Mouse (Mus musculus) right cerebral cortex, postnatal 36 days (tissue): ENCODE results near the gene Lrig2.
A peak's percentile ranks its signal among the peaks of the same experiment; 100 is the strongest.

Source experiments
- DNase-seq, 2 experiments: peaks; one replicate each; pipeline ENCODE4 v3.0.0; 2022; ENCODE audit warnings: low spot score in 2 of 2, mixed read lengths in 1 of 2

Lrig2 gene

DNA sequence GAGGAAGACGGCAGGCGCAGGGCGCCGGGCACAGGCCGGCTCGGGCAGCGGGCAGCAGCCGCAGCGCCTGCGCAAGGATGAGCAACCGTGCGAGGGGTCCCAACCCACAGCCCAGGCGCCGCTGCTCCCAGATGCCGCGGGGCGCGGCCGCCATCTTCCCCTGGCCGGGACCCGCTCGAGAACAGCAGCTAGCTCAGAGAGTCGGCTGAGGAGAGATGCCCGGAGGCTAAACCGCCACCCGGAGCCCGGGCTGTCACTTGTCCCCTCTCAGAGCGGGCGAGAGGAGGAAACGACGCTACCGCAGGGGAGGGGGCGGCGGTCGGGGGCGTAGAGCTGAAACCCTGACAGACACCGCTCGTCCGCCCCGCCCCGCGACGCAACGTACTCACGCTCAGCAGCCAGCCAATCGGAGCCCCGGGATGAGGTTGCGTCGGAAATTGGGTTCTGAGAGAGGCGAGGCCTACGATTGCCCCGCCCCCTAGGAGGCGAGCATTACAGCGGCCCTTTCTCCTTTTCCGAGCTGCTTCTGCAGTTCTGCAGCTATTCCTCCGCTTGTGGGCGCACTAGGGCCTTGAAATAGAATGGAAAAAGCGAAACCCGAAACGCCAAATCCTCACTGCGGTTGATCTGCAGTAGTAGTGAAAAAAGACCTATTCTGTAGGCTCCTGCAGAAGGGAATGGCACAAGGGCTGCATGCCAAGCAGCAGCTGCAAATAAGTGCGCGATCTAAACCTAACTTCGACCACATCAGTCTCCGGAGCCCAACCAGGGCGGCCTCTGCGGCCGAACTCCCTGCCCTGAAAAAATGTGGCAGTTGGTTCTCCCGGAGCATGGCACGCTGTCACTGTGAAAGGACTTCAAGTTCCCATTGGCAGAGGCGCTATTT is at the start of gene Lrig2:
TSS of gene Lrig2 (minus strand) at position 381 of the 886 bp plus-strand sequence.
- peak; percentile 99 to 100 for DNase-seq

DNA sequence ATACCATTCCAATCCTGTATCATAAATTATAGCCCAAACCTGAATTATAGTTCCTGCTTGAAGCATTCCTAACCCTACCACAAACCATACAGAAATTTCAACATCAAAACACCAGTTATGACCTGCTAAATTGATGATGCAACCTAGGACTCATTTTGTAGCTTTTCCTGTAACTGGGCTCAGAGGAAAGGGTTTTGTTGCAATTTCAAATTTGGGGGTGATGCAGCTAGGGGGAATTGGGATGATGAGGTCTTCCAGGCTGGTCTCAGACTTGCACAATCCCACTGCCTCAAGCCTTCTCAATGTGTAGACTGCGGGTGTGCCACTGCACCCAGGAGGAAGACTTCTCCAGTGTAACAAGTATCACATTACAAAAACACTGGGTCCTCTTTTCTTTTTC is 44.9 kb upstream of the Lrig2 start:
- no peak for DNase-seq

DNA sequence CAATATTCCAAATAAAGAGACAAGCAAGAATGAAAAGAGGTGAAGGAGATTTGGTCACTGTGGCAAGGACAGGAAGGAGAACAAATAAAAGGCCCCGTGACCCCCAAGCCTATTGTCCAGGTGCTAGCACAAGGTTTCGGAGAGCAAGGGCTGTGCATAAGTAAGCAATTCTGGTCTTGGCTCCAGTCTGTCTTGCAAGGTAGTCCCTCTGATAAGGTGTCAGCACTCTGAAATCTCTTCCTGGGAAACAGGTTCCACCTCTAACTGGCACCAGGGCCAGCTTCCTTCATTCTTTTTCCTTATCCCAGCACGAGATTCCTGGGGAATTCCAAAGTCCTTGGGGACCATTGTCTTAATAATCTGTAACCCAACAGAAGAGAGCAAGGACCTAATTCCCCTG is 38.9 kb upstream of the Lrig2 start:
- DNase-seq = no peak

DNA sequence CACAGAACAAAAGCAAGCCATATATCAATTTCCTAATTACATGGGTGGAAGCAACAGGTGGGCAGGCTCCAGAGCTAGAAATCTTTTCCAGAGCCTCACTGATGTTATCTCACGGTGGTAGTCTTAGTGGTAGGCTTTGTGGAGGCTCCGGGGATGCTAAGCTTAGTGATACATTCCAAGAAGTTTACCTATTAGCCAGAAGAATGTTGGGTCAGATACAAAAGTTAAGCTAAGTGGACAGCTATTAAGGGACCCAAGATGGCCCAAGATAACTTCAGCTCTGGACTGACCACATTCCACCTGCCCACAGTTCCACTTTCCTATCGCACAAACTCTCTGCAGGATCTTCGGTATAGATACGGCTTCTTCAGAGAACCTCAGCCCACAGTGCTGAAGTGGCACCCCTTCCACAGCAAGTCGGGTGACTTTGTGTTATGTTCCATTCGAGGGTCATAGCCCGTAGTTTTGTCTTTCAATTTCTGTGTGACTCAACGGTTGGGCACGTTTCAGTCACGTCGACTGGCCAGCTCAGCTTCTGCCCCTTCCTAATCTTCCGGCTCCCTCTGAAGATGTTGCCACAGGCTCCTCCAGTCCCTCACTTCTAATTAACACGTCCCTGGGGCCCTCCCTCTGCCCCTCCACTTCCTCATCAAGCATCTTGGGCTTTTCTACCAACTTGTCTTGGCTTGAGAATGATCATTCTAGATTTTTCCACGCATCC is 36.8 kb upstream of the Lrig2 start:
- no peak for DNase-seq

DNA sequence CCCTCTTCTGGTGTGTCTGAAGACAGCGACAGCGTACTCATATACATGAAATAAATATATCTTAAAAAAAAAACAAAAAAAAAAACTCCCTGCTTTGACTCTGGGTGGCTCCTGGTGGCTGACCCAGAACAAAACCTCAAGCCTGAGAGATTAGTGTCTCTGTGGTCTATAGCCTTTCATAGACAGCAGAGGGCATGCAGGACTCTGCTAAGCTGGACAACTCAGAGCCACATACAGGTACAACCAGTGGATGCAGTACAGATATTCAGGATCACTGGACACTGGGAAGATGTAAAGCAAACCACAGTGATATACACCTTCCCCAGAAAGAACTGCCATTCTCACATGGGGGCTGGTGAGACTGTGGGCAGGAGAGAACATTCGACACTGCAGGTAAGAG is 32.1 kb upstream of the Lrig2 start:
- no peak for DNase-seq

DNA sequence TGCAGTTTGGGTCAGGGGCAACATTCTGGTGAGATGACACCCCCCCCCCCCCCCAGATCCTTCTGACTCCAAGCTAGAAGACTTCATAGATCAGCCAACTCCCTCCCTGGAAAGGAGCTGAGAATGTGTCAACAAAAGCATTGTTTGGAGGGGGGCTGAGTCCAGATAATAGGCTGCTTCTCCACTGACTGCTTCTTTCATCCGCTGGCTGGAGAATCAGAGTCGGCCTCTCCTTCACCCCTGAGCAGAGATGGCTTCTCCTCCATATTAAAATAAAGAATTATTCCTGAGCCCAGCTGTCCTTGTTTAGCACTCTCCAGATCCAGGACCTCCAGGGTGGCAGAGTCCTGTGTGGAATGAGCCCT is 30.3 kb upstream of the Lrig2 start:
- no peak for DNase-seq

DNA sequence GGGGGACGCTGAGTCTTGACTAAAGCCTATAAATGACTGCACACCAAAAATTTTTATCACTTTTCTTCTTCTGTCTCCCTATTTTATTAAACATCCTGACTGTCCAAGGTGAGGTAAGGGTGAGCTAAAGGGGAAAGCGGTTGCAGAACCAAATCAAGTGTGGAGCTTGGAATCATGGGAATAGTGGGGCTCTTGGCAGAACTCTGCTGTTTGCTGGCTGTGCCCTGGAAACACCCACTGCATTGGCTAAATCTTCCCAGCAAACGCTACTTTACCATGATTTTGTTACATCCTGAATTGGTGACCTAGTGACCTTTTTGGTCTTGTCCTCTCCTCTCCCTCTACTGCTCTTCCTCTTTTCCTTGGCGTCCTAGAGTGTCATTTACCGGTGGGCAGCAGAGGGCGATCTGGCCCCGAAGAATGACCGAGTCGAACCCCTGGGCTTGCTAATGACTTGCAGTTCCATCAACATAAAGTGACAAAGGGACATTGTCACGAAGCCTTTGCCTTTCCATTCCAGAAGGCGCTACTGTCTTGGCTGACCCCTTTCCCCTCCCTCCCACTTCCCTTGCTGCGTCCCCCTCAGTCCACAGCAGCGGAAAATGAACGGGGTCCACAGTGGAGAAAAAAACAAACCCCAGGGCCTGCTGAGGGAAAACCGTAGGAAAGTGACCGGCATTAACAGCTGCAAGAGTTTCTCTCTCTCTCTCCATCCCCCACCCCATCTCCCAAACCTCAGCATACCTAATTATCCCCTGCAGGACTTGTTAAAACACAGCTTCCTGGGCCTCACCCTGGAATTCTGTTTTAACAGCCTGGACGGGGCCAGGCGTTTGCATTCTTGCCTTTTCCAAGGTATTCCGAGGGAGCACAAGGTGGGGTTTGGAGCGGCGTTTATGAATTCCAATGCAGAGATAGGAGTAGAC is 29.7 kb upstream of the Lrig2 start:
- peak; percentile 45 to 53 for DNase-seq

DNA sequence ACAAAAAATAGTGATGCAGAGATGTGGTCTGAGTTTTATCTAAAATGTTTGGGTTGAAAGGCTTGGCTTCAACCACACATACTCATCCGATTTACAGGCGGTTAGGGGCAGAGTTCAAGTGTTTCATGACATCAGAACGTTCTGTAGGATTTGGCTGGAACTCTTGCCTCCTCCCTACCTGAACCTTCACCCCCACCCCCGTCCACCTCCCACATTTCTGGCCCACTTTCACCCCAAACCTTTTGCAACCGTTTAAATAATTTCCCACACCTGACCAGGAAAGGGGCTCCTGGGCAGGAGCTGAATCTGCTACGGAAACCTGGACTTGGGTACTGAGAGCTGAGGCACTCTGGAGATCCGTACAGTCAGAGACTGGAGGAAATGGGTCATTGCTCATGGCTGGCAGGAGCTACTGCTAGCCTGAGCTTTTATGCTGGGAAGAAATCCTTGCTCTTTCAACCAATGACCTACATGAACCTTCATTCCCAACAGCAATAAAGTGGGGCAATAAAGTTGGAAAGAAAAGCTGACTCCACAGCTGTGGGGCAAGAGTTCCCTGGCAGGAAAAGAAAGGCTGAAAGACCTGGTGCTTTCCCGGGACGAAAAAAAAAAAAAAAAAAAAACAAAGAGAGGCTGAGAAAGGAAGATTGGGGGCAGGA is 28.9 kb upstream of the Lrig2 start:
- DNase-seq = no peak

DNA sequence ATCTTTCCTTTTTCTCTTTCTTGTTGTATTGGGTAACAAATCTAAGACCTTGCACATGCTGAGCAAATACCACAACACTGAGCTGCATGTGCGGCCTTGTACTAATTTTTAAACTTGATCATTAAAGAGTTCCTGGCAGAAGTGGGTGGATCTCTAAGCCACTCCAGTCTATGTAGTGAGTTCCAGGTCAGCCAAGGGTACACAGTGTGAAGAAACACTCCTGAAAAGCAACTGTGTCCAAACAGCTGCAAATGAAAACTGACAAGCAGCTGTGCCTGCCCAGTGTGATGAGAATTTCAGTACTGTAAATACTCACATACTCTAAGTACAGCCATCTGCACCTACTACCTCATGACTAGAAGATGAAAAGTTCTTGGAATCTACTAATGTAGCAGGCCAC is 21.5 kb upstream of the Lrig2 start:
- DNase-seq = no peak

DNA sequence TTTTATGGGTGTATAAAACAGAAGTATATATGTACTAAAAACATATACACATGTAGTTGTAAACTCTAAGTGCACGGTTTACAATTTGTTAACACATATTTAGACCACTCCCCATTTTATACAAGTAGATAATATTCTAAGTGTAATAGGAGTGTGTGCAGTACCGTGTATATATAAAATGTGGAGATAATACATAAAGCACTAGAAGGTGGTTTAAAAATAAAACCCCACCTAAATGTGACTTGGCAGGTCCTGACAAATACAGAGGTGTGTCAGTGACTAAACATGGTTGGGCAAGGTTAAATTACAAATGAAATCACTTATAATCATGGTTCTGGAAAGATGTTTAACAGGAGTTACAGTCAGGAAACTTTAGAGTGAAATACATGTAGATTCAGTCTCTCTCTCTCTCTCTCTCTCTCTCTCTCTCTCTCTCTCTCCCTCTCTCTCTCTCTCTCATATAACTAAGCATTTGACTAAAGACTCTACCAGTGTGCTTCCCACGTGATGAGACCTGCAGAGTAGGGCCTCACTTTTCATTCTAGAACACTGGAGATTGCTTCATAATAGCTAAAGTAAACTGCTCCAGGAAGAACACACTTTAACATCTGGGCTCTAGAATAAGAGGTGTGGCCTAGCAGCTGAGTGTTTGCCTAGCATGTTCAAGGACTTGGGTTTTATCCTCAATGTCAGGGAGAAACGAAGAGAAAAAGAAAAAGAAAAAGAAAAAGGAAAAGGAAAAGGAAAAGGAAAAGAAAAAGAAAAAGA is 14.6 kb upstream of the Lrig2 start:
- DNase-seq = no peak

DNA sequence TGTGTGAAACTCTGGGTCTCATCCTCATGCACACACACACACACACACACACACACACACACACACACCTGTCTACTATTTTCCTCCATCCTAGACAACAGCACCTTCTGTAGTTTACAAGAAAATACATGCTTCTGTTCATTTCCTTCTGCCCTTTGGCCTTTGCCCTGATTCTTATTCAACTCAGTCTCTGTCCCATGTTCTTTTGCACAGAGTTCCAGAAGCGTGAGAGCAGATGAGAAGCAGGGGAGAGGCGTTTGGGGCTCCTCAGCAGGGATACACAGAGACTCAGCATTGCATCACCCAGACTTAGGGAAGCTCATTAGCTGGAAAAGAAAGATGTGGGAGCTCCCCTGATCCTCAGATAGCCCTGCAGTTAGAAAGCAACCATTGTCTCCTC is 13.8 kb upstream of the Lrig2 start:
- no peak for DNase-seq

DNA sequence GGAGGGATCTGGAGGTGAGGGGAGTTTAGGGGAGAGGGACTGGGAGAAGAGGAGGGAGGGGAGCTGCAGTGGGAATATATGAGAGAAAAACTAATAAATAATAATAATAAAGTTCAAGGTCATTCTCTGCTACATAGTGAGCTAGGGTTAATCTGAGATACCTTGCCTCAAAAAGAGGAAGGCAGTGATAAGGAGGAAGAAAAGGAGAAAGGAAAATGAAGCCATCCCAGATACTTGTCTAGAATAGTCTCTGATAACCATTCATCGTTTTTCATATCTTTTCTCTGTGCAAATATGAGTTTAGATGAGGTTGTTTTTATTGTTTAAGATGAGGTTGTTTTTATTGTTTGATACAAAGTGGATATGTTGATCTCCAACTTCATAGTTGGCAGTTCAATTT is 13.3 kb upstream of the Lrig2 start:
- DNase-seq = no peak

DNA sequence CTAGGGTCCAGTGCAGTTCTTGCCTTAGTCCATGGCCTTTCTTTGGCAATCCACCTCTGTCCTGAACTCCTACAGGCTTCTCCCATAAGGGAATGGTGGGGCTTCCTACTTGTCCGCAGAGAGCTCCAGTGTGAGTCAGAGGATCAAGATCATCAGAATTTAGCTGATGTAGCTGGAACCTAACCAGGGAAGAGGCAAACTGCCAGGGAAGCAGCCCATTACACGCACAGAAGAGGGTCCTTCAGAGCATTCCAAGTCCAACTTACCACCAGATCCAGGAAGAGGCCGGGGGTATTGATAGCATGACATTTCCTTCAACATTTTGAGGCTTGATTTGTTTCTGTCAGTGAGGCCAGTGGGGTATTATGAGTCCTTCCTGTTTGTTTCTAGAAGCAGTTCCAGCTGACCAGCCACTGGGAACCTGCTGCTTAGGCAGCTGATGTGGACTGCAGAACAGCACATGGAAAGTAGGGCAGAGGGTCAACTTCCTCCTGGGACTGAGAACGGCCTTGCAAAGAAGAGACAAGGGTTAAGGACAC is 11.7 kb upstream of the Lrig2 start:
- no peak for DNase-seq

DNA sequence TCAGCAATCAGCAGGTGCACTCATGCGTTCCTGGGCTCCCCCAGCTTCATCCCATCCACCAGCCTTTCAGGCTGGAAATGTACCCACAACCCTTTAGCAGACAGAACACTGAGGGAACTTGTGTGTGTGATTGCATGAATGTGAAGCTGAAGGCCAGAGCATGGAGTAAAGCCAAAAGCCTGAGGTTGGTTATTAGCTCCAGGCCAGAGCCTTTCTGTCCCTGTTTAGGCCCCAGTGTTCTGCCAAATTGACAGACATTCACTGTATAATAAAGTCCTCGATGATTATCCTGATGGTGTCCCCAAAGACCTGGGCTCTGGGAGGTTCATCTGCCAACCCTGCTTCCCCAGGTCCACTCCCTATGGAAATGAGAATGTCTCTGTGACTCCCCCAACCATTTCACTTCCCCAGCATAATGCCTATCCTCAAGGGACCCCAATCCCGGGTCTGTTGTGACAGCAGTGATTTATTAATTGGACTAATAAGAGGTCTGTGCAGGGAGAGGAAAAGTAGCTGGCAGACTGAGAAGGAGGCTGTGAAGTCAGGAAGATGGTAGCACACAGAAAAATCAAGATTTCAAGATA is 9.7 kb upstream of the Lrig2 start:
- no peak for DNase-seq

DNA sequence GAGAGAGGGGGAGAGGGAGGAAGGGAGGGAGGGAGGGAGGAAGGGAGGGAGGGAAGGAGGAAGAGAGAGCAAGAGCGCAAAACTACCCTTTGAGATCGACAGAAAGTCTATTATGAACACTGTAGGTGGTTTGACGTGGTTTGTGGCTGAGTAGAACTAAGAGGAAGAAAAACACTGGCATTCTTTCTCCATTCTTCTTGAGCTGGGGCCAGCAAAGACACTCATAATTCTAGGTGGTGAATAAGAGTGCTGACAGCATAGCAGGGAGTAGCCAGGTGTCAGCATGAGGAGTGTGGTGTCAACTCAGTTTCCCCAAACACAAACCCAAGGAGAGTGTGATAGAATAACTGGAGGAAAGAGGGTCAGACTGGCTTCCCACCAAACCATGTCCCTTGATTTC is 8.8 kb upstream of the Lrig2 start:
- DNase-seq = no peak

DNA sequence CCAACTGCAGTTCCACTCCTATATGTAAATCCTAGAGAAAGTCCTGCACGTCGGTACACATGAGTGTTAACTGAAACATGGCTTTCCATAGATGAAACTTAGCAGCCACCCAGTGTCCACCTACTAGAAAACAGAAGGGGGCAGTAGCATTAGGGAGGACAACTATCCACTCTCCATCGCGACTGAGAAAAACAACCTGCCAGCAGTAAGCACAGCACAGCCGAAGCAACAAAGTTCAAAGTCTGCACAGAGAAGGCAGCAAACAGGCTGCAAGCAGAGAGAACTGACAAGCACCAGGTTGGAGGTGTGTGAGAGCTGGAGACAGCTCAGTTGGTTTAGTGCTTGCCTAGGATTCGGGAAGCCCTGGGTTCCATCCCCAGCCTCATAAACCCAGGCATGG is 7.2 kb upstream of the Lrig2 start:
- DNase-seq = no peak

DNA sequence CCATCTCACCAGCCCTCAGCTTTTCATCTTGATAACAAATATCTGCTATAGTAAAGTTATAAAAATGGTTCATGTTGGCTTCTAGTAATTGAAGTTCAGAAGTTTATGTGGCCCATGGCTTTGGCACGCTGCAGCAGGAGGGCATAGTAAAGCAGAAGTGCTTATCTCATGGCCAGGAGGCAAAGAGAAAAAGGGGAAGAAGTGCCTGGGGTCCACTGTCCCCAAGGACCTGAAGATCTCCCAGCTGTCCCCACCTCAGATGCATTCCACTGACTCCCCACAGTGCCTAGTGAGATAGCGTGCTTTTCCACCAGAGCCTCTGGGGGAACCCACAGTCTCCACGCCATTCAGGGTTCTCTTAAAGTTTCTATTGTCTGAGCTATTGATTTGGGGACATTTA is 6.7 kb upstream of the Lrig2 start:
- no peak for DNase-seq

DNA sequence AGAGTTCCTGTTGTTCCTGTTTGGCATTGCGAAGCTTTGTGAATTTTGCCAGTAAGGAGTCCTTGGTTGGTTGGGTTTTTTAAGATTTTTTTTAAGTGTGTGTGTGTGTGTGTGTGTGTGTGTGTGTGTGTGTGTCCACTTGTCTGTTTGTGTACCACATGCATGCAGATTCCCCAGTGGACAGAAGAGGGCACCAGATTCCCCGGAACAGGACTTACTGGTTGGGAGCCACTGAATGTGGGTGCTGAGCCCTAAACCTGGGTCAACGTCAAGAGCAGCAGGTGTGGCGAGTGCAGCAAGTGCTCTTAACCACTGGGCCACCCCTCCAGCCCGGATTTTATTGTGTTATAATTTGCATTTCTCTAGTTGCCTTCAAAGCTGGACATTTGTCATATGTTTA is 5.4 kb upstream of the Lrig2 start:
- DNase-seq = no peak

DNA sequence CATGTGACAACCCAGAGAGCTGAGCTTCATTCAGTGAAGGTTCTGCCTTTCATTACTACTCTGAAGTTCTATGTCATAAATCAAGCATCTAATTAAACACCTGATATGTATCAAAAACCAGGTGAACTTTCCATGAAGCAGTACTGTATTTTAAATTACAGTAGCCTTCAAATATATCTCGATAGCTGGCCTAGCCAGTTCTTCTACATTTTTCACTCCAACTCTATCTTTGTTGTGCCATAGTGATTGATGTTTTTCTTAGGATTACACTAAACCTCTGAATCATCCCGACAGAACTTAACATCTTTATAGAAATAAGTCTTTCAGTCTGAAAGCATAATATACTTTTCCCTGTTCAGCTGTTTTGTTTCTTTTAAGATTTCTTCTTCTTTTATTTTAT is 2.8 kb upstream of the Lrig2 start:
- no peak for DNase-seq

DNA sequence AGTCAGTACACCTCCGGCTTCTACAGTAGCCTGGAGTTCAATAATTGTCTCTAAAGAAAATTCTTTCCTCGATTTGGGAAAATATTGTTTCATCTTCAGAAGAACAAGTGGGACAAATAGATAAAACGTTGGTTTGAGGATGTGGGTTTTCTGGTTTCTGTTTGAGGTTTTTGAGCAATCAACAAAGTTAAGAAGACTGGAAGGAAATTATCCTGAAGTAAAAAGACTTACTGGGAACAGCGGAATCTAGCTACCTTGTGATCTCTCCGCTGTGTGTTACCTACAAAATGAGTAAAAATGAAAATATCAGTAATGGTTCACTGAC is 668 bp upstream of the Lrig2 start:
- no peak for DNase-seq
